Mouse (Mus musculus): ENCODE data around the gene Ntf5. TPM values are rescaled to one million over a fixed set of nuclear protein-coding genes. Genes with fewer than 3 reads are reported as not detected.

The Ntf5 gene
- polyA plus RNA-seq (2011; ENCODE audit: insufficient read length, low read depth, missing spikeins), result 0.79 and 1.0 TPM in 2 replicates

- H3K4me3 ChIP-seq (ENCODE audit: insufficient read depth, low read length), result peak within 1 kb of the TSS; percentile 24
- H3K4me1 ChIP-seq (ENCODE audit: control insufficient read depth, insufficient read depth, low read length), result no peaks in the 10 kb centered on the region
- TF ChIP-seq POLR2A (IDR thresholded peaks at IDR 0.05; ENCODE audit: low read depth, low read length) (no peak), CTCF (IDR thresholded peaks at IDR 0.05; ENCODE audit: borderline replicate concordance, insufficient read depth, low read length) (no peak)
- H3K27ac ChIP-seq (ENCODE audit: insufficient read depth, low read length), result no peak within 1 kb of the TSS
These were observed at the start of gene Ntf5 for GRCm38 (mm10) chr7:45413113-45413863. Gene Ntf5, plus strand, starts transcription at chr7:45413695.

- Histone ChIP-seq H3K4me1 (ENCODE audit: control insufficient read depth, insufficient read depth, low read length) (no peaks in the 10 kb centered on the region), H3K4me3 (ENCODE audit: insufficient read depth, low read length) (no peak overlapping the region), H3K27ac (ENCODE audit: insufficient read depth, low read length) (no peak overlapping the region)
- TF ChIP-seq CTCF (IDR thresholded peaks at IDR 0.05; ENCODE audit: borderline replicate concordance, insufficient read depth, low read length) (no peak), POLR2A (IDR thresholded peaks at IDR 0.05; ENCODE audit: low read depth, low read length) (no peak)
These were observed 49.5 kb upstream of the Ntf5 start for GRCm38 (mm10) chr7:45363983-45364382.

- Histone ChIP-seq H3K4me3 (ENCODE audit: insufficient read depth, low read length) (peak overlapping the region; percentile 44), H3K4me1 (ENCODE audit: control insufficient read depth, insufficient read depth, low read length) (no peaks in the 10 kb centered on the region), H3K27ac (ENCODE audit: insufficient read depth, low read length) (no peak overlapping the region)
- TF ChIP-seq POLR2A (IDR thresholded peaks at IDR 0.05; ENCODE audit: low read depth, low read length) (no peak), CTCF (IDR thresholded peaks at IDR 0.05; ENCODE audit: borderline replicate concordance, insufficient read depth, low read length) (no peak)
These were observed 47.5 kb upstream of the Ntf5 start for GRCm38 (mm10) chr7:45365742-45366651.

GRCm38 (mm10) chr7:45366652-45367019 is 46.9 kb upstream of the Ntf5 start, which contains the start of gene Ppfia3:
Gene Ppfia3, minus strand, starts transcription at chr7:45367019.
- Histone ChIP-seq H3K4me1 (ENCODE audit: control insufficient read depth, insufficient read depth, low read length) (no peaks in the 10 kb centered on the region), H3K27ac (ENCODE audit: insufficient read depth, low read length) (no peak within 1 kb of the TSS), H3K4me3 (ENCODE audit: insufficient read depth, low read length) (peak within 1 kb of the TSS; percentile 51)
- TF ChIP-seq CTCF (IDR thresholded peaks at IDR 0.05; ENCODE audit: borderline replicate concordance, insufficient read depth, low read length) (no peak), POLR2A (IDR thresholded peaks at IDR 0.05; ENCODE audit: low read depth, low read length) (no peak)

DNA sequence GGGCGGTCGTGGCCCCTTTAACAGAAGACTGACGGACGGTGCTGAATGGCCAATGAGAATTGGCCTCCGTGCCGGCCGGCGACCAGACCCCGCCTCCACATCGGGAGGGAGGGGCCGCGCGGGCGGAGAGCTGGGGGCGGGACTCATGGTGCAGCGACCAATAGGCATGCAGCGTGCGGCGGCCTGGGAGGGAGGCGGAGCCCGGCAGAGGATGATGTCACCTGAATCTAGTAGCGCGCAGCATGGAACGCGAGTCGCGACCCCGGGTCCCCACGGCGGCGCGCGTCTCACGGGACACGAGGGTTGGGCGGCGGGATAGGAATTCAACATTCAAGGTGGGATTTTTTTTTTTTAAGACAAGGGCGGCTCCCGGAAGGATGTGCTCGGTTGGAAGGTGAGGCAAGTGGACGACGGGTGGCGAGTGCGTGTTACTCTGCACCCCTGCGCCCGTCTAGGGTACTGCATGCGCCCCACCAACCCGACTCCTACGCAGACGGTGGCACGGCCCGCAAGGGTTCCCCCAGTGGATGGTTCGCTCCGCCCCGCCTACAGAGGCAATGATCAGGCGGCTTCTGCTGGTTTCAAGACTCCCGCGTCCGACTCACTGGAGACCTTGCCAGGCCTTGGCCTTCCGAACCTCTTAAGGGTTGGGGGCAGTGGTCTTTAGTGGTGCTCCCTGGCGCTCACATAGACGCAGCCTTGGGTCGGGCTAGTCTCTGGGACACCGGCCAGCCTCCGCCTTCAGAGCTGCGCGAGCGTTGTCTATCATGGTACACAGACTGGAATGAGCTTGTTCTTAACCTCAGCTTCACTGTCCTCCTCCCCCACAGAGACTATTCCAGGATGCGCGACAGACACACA is 46.2 kb upstream of the Ntf5 start:
- Histone ChIP-seq H3K27ac (ENCODE audit: insufficient read depth, low read length) (no peak overlapping the region), H3K4me1 (ENCODE audit: control insufficient read depth, insufficient read depth, low read length) (no peaks in the 10 kb centered on the region)

DNA sequence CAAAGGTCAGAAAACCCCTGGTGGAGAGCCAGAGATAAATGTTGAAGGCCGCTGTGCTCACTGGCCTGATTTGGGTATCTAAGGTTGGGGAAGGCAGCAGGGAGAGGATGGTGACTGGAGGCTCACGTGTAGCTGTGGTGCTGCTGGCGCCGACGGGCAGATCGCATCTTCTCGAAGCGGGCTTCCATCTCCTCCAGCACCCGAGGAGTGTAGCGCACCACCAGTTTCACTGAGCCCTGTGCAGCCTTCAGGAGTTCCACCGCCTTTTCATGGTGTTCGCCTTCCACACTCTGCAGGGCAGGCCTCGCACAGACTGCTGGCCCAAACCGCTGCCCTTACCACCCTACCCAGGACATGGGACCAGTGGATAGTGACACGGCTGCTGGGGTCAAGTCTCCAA is 45.3 kb upstream of the Ntf5 start:
- Histone ChIP-seq H3K4me1 (ENCODE audit: control insufficient read depth, insufficient read depth, low read length) (no peaks in the 10 kb centered on the region), H3K4me3 (ENCODE audit: insufficient read depth, low read length) (no peak overlapping the region), H3K27ac (ENCODE audit: insufficient read depth, low read length) (no peak overlapping the region)
- TF ChIP-seq CTCF (IDR thresholded peaks at IDR 0.05; ENCODE audit: borderline replicate concordance, insufficient read depth, low read length), result no peak
- no peak for TF ChIP-seq POLR2A (IDR thresholded peaks at IDR 0.05; ENCODE audit: low read depth, low read length)

More for the DNA sequence above, 46.2 kb upstream of the Ntf5 start:
- H3K4me3 ChIP-seq (ENCODE audit: insufficient read depth, low read length), result peak overlapping the region; percentile 51
- TF ChIP-seq CTCF (IDR thresholded peaks at IDR 0.05; ENCODE audit: borderline replicate concordance, insufficient read depth, low read length) (peak; percentile 71; the same call in 1 of the 2 replicates), POLR2A (IDR thresholded peaks at IDR 0.05; ENCODE audit: low read depth, low read length) (peak; percentile 28; the same call in 1 of the 2 replicates)

GRCm38 (mm10) chr7:45369022-45369745 is 44.3 kb upstream of the Ntf5 start:
- H3K4me1 ChIP-seq (ENCODE audit: control insufficient read depth, insufficient read depth, low read length), result no peaks in the 10 kb centered on the region
- no peak overlapping the region for H3K27ac ChIP-seq (ENCODE audit: insufficient read depth, low read length)
- H3K4me3 ChIP-seq (ENCODE audit: insufficient read depth, low read length), result no peak overlapping the region
- TF ChIP-seq CTCF (IDR thresholded peaks at IDR 0.05; ENCODE audit: borderline replicate concordance, insufficient read depth, low read length) (no peak), POLR2A (IDR thresholded peaks at IDR 0.05; ENCODE audit: low read depth, low read length) (no peak)

DNA sequence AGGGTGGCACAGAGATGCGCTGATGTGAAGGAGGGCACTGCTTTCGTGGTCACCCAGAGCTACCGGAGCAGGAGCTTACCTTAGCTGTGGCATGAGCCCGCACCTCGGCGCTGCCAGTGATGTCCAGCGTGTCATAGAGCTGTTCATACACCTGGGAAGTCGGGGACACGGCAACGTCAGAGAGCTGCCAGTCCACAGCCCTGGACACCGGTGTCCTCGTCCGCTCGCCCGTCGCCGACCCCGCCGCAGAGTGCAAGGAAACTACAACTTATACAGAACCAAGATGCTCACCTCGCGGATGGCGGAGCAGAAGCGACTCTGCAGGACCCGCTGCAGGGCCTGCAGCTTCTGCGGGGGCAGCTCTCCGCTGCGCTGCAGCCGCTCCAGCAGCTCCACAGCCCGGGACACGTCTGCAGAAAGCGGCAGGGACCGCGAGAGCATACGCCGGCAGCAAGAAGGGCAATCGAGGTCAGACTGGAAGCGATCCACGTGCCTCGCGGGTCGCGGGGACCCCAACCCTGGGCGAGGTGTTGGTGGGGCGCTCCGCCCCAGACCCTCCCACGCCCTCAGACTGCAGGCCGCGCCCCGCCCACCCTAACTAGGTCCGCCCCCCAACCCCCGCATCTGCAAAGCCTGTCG is 43.5 kb upstream of the Ntf5 start:
- TF ChIP-seq POLR2A (IDR thresholded peaks at IDR 0.05; ENCODE audit: low read depth, low read length) (no peak), CTCF (IDR thresholded peaks at IDR 0.05; ENCODE audit: borderline replicate concordance, insufficient read depth, low read length) (no peak)
- H3K27ac ChIP-seq (ENCODE audit: insufficient read depth, low read length), result no peak overlapping the region
- peak overlapping the region; percentile 40 for H3K4me3 ChIP-seq (ENCODE audit: insufficient read depth, low read length)
- H3K4me1 ChIP-seq (ENCODE audit: control insufficient read depth, insufficient read depth, low read length), result no peaks in the 10 kb centered on the region

All from embryonic fibroblast, embryonic 13.5 days (primary cell).